Mouse (Mus musculus): ENCODE measurements around the gene Aim2.

DNA sequence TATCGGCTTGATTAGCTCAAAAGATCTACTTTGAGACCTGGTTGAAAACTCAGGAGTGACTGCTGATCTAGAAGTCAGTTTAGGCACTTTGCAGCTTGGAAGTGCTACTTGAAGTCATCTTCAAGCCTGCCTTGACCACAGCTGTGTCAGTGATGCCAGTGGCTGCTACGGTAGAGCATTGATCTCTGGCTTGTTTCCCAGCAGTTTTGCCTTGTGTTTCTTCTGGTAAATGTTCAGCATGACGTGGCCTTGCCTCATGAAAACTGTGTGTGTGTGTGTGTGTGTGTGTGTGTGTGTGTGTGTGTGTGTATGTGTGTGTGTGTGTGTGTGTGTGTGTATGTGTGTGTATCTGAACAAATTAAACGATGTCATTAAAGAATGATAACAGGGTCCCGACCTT, 106.1 kb downstream of the Aim2 start:
- no peak for TF ChIP-seq CTCF (IDR thresholded peaks at IDR 0.05; ENCODE audit: extremely low read depth, insufficient read depth, low read length)
- TF ChIP-seq POLR2A (IDR thresholded peaks at IDR 0.05; ENCODE audit: extremely low read depth, insufficient read depth, low read length): no peak

Measured in cortical plate, adult 2 months (tissue).